In the genomic region with DNA sequence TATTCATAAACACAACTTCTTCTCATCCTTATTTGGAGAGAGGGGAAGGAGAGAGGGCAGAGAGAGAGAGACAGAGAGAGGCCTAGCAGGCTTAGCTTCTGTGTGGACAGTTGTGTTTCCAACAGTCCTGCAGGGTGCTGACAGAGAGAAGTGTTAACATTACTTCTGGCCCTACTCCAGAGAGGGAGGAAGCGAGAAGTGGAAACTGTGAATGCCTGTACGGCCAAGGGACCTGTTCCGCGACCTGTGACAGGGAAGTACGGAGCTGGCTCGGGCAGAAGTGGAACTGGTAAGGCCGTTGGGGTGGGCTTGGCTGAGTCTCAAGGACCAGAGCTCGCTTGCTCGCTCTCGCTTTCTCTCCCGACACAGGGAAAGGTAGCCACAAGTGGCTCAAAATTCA, we compare ENCODE assay signal across 14 mouse cellular contexts. TPM values are rescaled to one million over a fixed set of nuclear protein-coding genes. Genes with fewer than 3 reads are reported as not detected.
A peak's percentile ranks its signal among the peaks of the same experiment; 100 is the strongest.
DNase-seq lines count a peak whose midpoint lies in the region; ATAC-seq and TF ChIP-seq lines count a peak whose summit lies in the region.
"Had no signal": no experiment of that assay in that cellular context is flagged by ENCODE, and none has a peak within 500 bp of the region (broad histone marks: within the 10 kb centered on the region; RNA-seq: fewer than 3 reads in every experiment).

No protein-coding gene starts in this region.

- ATAC-seq in lung, embryonic 14.5 days (ENCODE audit: insufficient read depth) = 0 out of 2 replicates have a peak, but pooled peaks have one; percentile 56
- no peak for ATAC-seq in forebrain, postnatal 0 days
- no peak for ATAC-seq in neural tube, embryonic 15.5 days (ENCODE audit: low FRiP score)
- no peak for ATAC-seq in hindbrain, embryonic 12.5 days (ENCODE audit: low FRiP score)
- ATAC-seq: liver, postnatal 0 days; Patski had no signal

- H3K9me3 ChIP-seq in lung, embryonic 14.5 days (ENCODE audit: low read depth, low read length) = no peaks in the 10 kb centered on the region
- no peaks in the 10 kb centered on the region for H3K9me3 ChIP-seq in forebrain, postnatal 0 days (ENCODE audit: low read length)
- H3K9me3 ChIP-seq in neural tube, embryonic 15.5 days (replicated peaks) = no peaks in the 10 kb centered on the region
- peaks cover 8% of the 10 kb centered on the region; the same call in 1 of the 2 replicates for H3K9me3 ChIP-seq in hindbrain, embryonic 12.5 days (replicated peaks)

- H3K27me3 ChIP-seq in lung, embryonic 14.5 days (ENCODE audit: insufficient read depth, low read length) = no peaks in the 10 kb centered on the region
- H3K27me3 ChIP-seq in forebrain, postnatal 0 days (ENCODE audit: insufficient read depth, low read length) = no peaks in the 10 kb centered on the region
- H3K27me3 ChIP-seq in neural tube, embryonic 15.5 days (replicated peaks) = no peaks in the 10 kb centered on the region
- H3K27me3 ChIP-seq in hindbrain, embryonic 12.5 days = no peaks in the 10 kb centered on the region
- H3K27me3 ChIP-seq: Patski had no signal

- no peaks in the 10 kb centered on the region for H3K4me1 ChIP-seq in lung, embryonic 14.5 days (ENCODE audit: insufficient read depth)
- H3K4me1 ChIP-seq in forebrain, postnatal 0 days (ENCODE audit: insufficient read depth) = no peaks in the 10 kb centered on the region
- H3K4me1 ChIP-seq in neural tube, embryonic 15.5 days = peaks cover 14% of the 10 kb centered on the region; the same call in 1 of the 2 replicates
- H3K4me1 ChIP-seq in hindbrain, embryonic 12.5 days = no peaks in the 10 kb centered on the region

- TF ChIP-seq CTCF in lung, embryonic 14.5 days (IDR thresholded peaks at IDR 0.05; ENCODE audit: low read depth) = no peak
- no peak for TF ChIP-seq CTCF in forebrain, postnatal 0 days (IDR thresholded peaks at IDR 0.05; ENCODE audit: low read depth)

- 32% methylated on average over 11 of the region's 11 CpGs for WGBS in lung, embryonic 14.5 days
- 64% methylated on average over 11 of the region's 11 CpGs for WGBS in forebrain, postnatal 0 days
- 76% methylated on average over 11 of the region's 11 CpGs for whole genome bisulfite sequencing in neural tube, embryonic 15.5 days
- WGBS in hindbrain, embryonic 12.5 days = 86% methylated on average over 11 of the region's 11 CpGs

- H3K27ac ChIP-seq in lung, embryonic 14.5 days (ENCODE audit: low read depth) = no peak overlapping the region
- H3K27ac ChIP-seq in forebrain, postnatal 0 days (ENCODE audit: low read depth, low read length) = no peak overlapping the region
- no peak overlapping the region for H3K27ac ChIP-seq in neural tube, embryonic 15.5 days (replicated peaks)
- no peak overlapping the region for H3K27ac ChIP-seq in hindbrain, embryonic 12.5 days

- no peak overlapping the region for H3K4me2 ChIP-seq in lung, embryonic 14.5 days
- H3K4me2 ChIP-seq in forebrain, postnatal 0 days (ENCODE audit: low read depth) = no peak overlapping the region
- no peak overlapping the region for H3K4me2 ChIP-seq in neural tube, embryonic 15.5 days
- no peak overlapping the region for H3K4me2 ChIP-seq in hindbrain, embryonic 12.5 days (replicated peaks)

- no peaks in the 10 kb centered on the region for H3K36me3 ChIP-seq in lung, embryonic 14.5 days (ENCODE audit: insufficient read depth)
- H3K36me3 ChIP-seq in forebrain, postnatal 0 days (ENCODE audit: insufficient read depth) = no peaks in the 10 kb centered on the region
- no peaks in the 10 kb centered on the region for H3K36me3 ChIP-seq in neural tube, embryonic 15.5 days
- no peaks in the 10 kb centered on the region for H3K36me3 ChIP-seq in hindbrain, embryonic 12.5 days

- H3K4me3 ChIP-seq in lung, embryonic 14.5 days (ENCODE audit: low read depth, low read length) = no peak overlapping the region
- no peak overlapping the region for H3K4me3 ChIP-seq in forebrain, postnatal 0 days (ENCODE audit: low read depth, low read length)
- H3K4me3 ChIP-seq in neural tube, embryonic 15.5 days (replicated peaks) = no peak overlapping the region
- H3K4me3 ChIP-seq in hindbrain, embryonic 12.5 days = no peak overlapping the region
- H3K4me3 ChIP-seq: erythroblast, embryonic 14.5 days had no signal

- DNase-seq in adrenal gland, postnatal 10 days = peak; percentile 18
- DNase-seq in adrenal gland, adult 18-20 months (ENCODE audit: low spot score in 2 of 2) = no peak
- peak; percentile 53 to 55 for DNase-seq in right cerebral cortex, postnatal 10 days (ENCODE audit: low spot score in 2 of 2)
- no peak for DNase-seq in right cerebral cortex, postnatal 4 days
- peak; percentile 70 for DNase-seq in lung, embryonic 14.5 days
- no peak for DNase-seq in forebrain, postnatal 0 days
- DNase-seq: cerebellum, postnatal 36 days; liver, postnatal 0 days had no signal

- no peak overlapping the region for H3K9ac ChIP-seq in lung, embryonic 14.5 days
- no peak overlapping the region for H3K9ac ChIP-seq in forebrain, postnatal 0 days
- no peak overlapping the region for H3K9ac ChIP-seq in neural tube, embryonic 15.5 days (replicated peaks)
- no peak overlapping the region for H3K9ac ChIP-seq in hindbrain, embryonic 12.5 days
- H3K9ac ChIP-seq: liver, postnatal 0 days had no signal

RNA-seq across cellular contexts. Expression of a gene that starts 15.3 kb away (rescaled TPM):
- 10 to 100 TPM; 22.9 to 43.6 TPM for total RNA-seq in adrenal gland, postnatal 10 days (2021)
- total RNA-seq in adrenal gland, adult 18-20 months (2021) = 10 to 100 TPM; 68.0 to 79.5 TPM
- polyA plus RNA-seq in lung, embryonic 14.5 days (2014; fragmentation: Nextera tagmentation; extraction: Ambion mirVana) = 40.7 and 45.3 TPM in 2 replicates
- 47.5 and 72.6 TPM in 2 replicates for total RNA-seq in forebrain, postnatal 0 days (2014; rRNA removed)
- 29.3 and 34.2 TPM in 2 replicates for polyA plus RNA-seq in forebrain, postnatal 0 days (2015; fragmentation: Nextera tagmentation; extraction: Ambion mirVana)
- 8.8 and 10.8 TPM in 2 replicates for polyA plus RNA-seq in neural tube, embryonic 15.5 days (2015; fragmentation: Nextera tagmentation; extraction: Ambion mirVana)
- 7.0 and 7.9 TPM in 2 replicates for polyA plus RNA-seq in hindbrain, embryonic 12.5 days (2016; fragmentation: Nextera tagmentation; extraction: Ambion mirVana)

RNA-seq across cellular contexts. Expression of a gene that starts 54.5 kb away (rescaled TPM):
- not detected for total RNA-seq in adrenal gland, postnatal 10 days (2021)
- not detected for total RNA-seq in adrenal gland, adult 18-20 months (2021)
- not detected in 2 replicates for polyA plus RNA-seq in lung, embryonic 14.5 days (2014; fragmentation: Nextera tagmentation; extraction: Ambion mirVana)
- total RNA-seq in forebrain, postnatal 0 days (2014; rRNA removed) = not detected in 2 replicates
- not detected in 2 replicates for polyA plus RNA-seq in forebrain, postnatal 0 days (2015; fragmentation: Nextera tagmentation; extraction: Ambion mirVana)
- not detected in 2 replicates for polyA plus RNA-seq in neural tube, embryonic 15.5 days (2015; fragmentation: Nextera tagmentation; extraction: Ambion mirVana)
- polyA plus RNA-seq in hindbrain, embryonic 12.5 days (2016; fragmentation: Nextera tagmentation; extraction: Ambion mirVana) = not detected in 2 replicates
- total RNA-seq: adrenal gland, postnatal 4 days; left cerebral cortex, postnatal 14 days had no signal
- polyA plus RNA-seq: erythroblast, embryonic 14.5 days; liver, postnatal 0 days; Patski had no signal

Comparison
In these comparisons a context has a peak if more than half of its experiments do, and no peak if none do; other contexts are left out.
1. DNase-seq: peak in adrenal gland, postnatal 10 days (single experiment), right cerebral cortex, postnatal 10 days (2 of 2) and lung, embryonic 14.5 days (single experiment); none in adrenal gland, adult 18-20 months (0 of 2), right cerebral cortex, postnatal 4 days (single experiment) and forebrain, postnatal 0 days (single experiment).